Mouse (Mus musculus) cerebellum, adult 2 months (tissue): ENCODE measurements around the gene Fyn. TPM values are rescaled to one million over a fixed set of nuclear protein-coding genes. Genes with fewer than 3 reads are reported as not detected.

ENCODE experiments used
- DNase-seq, 2 experiments: peaks; one replicate each; pipeline ENCODE4 v3.0.0; 2021
- H3K27ac ChIP-seq: fragments of 200-500 bp; 2 replicates; pipeline ENCODE4 v1.5.1; 2012; ENCODE audit warnings: low read length, control low read depth, inconsistent platforms; ENCODE audit not compliant: insufficient read depth
- H3K27me3 ChIP-seq: fragments of 200-500 bp; 2 replicates; pipeline ENCODE4 v1.6.1; 2012; ENCODE audit warnings: inconsistent platforms, mild to moderate bottlenecking, low read length, moderate library complexity; ENCODE audit not compliant: control insufficient read depth, insufficient read depth
- H3K4me1 ChIP-seq: fragments of 200-500 bp; 2 replicates; pipeline ENCODE4 v1.6.1; 2011; ENCODE audit warnings: low read length; ENCODE audit not compliant: control insufficient read depth, insufficient read depth
- H3K4me3 ChIP-seq: fragments of 200-500 bp; replicated peaks from 2 replicates; pipeline ENCODE3; 2011; ENCODE audit warnings: mild to moderate bottlenecking, low read depth, low read length, control low read depth; ENCODE audit not compliant: insufficient read depth
- CTCF ChIP-seq: fragments of 200-500 bp; IDR thresholded peaks from 2 replicates; pipeline ENCODE4 v1.5.1; 2011; ENCODE audit warnings: low read depth, mild to moderate bottlenecking, control low read depth, low read length, moderate library complexity, borderline replicate concordance; ENCODE audit not compliant: insufficient read depth
- POLR2A ChIP-seq: fragments of 200-500 bp; IDR thresholded peaks from 2 replicates; pipeline ENCODE4 v1.6.1; 2011; ENCODE audit warnings: low read length, control low read depth, borderline replicate concordance; ENCODE audit not compliant: insufficient read depth
- WGBS: fragments of 180-500 bp; shearing (Covaris S2); methylation state at CpG from one replicate; pipeline ENCODE4 v1.1.7; 2018; 5-methylcytosine and 5-hydroxymethylcytosine counted together
- polyA plus RNA-seq: library from polyadenylated mRNA; depleted of rRNA; stranded (reverse); fragments of >200 nt; gene quantifications from 2 replicates; pipeline ENCODE4 v1.2.3, GENCODE M21; 2012

Gene Fyn
- polyA plus RNA-seq, 1 experiment, result 104 TPM

DNA sequence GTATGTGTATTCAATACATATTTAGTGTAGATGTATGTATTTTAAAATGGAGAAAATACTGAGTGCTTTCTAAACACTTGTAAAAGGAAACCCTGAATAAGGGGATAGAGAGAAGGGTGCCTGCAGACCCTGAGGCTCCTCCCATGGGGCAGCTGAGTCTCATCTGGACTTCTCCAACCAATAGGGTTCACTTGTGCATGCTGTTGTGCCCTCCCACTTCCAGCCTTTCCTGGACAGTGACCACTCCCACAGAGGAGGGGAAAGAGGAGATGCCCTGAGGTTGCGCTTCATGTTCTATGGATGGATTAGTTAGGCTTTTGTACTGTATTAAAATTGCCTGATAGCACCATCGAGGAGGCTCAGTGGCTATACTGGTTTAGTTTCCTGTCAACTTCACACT, 213.7 kb downstream of the Fyn start:
- 88% methylated on average over 2 of the region's 2 CpGs for WGBS

DNA sequence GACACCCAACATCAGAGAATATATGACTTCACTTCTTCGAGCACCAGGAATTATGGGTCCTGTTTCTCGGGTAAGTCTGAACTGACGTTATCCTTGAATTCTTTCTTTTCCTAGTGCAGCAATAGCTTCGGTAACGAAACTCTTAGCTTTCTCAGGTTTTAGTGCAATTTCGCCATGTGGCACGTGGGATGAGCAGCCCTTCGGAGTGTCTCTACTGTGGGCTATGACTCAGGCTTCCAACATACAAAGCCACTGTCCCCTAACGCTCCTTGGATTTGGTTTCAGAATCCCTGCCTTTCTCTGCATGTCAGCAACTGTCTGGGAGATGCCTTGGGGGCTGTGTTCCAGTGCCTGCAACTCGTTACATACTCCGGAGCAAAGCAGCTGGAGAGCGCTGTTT, 215.1 kb downstream of the Fyn start:
- no peak overlapping the region for H3K4me3 ChIP-seq
- no peaks in the 10 kb centered on the region for H3K27me3 ChIP-seq
- DNase-seq, result no peak
- WGBS, result 90% methylated on average over 12 of the region's 12 CpGs
- TF ChIP-seq CTCF (no peak), POLR2A (no peak)
- no peaks in the 10 kb centered on the region for H3K4me1 ChIP-seq
- H3K27ac ChIP-seq, result no peak overlapping the region

More for the DNA sequence above, 213.7 kb downstream of the Fyn start:
- no peaks in the 10 kb centered on the region for H3K4me1 ChIP-seq
- H3K27ac ChIP-seq, result no peak overlapping the region
- TF ChIP-seq CTCF (no peak), POLR2A (no peak)
- no peak for DNase-seq
- H3K27me3 ChIP-seq, result no peaks in the 10 kb centered on the region
- no peak overlapping the region for H3K4me3 ChIP-seq

DNA sequence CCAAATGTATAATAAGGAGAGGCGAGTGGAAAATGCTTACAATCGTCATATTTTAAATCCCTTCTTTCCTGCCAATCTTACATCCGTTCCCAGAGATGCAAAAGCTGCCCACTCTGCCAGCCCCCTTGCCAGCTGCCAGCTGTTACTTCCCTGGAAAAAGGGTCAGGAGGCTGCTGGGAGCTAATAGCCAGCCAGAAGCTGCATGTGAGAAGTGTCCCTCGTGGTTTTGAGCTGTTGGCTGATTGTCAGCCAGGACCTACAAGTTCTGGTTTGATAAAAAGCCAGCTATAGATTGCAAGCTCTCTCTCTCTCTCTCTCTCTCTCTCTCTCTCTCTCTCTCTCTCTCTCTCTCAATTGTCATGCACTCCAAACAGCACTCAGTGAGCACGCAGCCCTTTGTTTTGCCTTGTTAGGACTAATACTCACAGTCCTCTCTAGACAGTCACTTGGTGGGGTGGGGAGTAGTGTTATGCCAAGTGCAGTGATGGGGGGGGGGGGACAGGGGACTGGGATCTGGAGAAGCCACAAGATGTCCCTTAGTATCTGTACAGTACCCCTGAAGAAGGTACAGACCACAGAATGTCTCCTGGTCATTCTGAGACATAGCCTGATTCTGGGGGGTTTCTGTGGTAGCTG, 218.8 kb downstream of the Fyn start:
- Histone ChIP-seq H3K4me3 (no peak overlapping the region), H3K27me3 (no peaks in the 10 kb centered on the region), H3K27ac (no peak overlapping the region), H3K4me1 (no peaks in the 10 kb centered on the region)
- 27% methylated on average over 5 of the region's 5 CpGs for WGBS
- TF ChIP-seq POLR2A, result no peak
- DNase-seq, result no peak

DNA sequence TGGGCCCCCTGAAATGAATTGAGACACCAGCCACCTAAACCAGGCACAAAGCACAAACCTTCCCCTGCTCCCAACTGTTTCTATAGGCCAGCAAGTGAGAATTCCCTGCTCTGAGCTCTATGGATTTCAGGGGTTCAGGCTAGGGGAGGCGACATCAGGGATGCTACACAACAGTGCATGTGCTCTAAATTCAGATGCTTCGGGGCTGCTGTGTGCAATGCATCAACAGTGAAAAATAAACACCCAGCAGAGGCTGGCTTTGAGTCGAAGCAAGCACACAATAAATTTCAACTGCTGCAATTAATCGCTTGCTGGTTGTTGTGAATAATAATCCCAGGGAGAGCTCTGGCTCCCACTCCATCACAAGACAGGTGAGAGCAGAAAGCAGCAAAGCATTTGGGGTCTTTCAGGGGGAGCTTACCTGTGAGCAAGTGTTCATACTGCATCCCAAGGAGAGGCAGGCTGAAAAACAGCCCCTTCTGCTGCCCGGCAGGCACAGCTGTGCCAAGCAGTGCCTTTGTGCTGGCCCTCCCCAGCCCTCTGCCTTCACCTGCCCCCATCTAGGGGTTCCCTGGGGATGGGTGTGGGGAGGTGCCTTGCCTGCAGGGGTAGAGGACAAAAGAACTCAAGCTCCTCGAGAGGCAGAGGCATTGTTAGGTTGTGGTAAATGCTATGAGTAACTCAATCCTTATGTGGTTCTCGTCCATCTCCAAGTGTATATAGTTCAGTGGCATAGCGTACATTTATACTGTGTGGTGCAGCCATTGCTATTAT, 219.5 kb downstream of the Fyn start:
- 85% methylated on average over 8 of the region's 8 CpGs for WGBS
- no peak for DNase-seq
- Histone ChIP-seq H3K27ac (no peak overlapping the region), H3K4me3 (no peak overlapping the region), H3K27me3 (no peaks in the 10 kb centered on the region), H3K4me1 (no peaks in the 10 kb centered on the region)
- TF ChIP-seq POLR2A, result no peak
- no peak for TF ChIP-seq CTCF

DNA sequence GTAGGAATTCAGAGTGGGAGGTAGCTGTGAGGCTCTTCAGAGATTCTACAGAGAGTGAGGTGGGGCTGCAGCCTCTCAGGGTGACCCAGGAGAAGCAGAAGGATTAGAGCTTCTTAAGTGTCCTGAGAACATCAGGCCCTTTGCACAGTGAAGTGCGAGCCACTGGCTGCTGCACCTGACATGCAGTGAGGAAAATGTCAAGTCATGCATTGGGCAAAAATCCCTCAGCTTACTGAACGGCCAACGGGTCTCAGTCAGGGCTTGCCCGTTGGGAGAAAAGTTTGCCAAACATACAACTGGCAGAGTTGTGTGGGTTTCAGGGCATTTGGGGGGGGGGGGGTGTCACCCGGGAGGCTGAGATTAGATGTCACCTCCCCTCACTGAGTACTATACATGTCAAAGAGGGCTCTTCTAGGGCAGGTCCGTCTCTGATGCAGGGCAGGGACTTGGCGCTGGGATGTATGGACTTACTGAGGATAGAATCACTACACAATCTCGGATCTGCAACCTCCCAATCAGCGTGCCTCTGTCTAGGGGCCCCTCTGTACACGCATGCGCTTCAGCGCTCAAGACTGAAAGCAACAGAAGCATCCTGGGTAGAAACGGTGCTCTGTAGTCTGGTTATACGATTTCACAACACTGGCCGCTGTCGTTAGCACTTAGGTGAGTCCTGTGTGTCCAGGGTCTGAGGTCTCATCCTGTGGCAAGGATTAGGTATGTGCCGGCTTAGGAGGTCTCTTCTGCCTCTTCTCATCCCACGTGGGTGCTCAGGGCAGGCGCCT, 221.3 kb downstream of the Fyn start:
- H3K27ac ChIP-seq, result no peak overlapping the region
- H3K4me1 ChIP-seq, result no peaks in the 10 kb centered on the region
- no peak for TF ChIP-seq POLR2A
- no peak for TF ChIP-seq CTCF
- DNase-seq, result no peak
- WGBS, result 55% methylated on average over 19 of the region's 19 CpGs
- no peak overlapping the region for H3K4me3 ChIP-seq
- H3K27me3 ChIP-seq, result no peaks in the 10 kb centered on the region

DNA sequence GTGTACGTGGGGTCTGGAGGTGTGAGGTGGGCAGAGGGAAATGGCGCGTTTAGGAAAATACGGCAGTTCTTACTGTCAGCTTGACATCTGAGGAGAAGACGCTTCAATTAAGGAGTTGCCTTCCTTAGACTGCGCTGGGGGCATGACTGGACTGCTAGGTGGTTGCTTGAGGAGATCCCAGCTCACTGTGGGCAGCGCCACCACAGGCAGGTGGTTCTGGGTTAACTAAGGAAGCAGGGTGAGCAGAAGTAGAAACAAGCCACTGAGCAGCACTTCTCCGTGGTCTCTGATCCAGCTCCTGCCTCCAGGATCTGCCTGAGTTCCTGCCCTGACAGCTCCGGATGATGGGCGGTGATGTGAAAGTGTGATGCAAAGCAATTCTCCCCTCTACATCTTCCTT, 222.0 kb downstream of the Fyn start:
- Histone ChIP-seq H3K4me3 (no peak overlapping the region), H3K27me3 (no peaks in the 10 kb centered on the region), H3K27ac (no peak overlapping the region), H3K4me1 (no peaks in the 10 kb centered on the region)
- WGBS, result 90% methylated on average over 10 of the region's 10 CpGs
- TF ChIP-seq CTCF (no peak), POLR2A (no peak)
- no peak for DNase-seq

DNA sequence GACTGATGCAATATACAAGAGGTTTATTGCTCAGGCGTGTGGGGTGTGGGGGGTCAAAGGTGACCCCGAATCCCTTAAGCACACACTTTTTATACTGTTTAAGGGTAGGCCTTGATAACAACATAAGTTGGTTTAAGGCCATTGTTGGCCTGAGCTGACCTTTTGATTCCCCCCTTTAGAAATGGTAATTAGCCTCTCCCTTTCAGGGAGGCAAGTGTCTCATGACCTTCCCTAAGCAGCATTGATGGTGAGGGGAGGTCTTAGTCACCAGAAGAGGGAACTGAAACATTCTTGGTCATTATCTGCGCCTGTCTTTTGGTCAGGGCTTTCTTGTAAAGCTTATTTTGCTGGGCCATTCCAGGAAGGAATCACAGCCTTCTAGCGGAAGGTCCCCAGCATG, 223.8 kb downstream of the Fyn start:
- Histone ChIP-seq H3K4me1 (no peaks in the 10 kb centered on the region), H3K27me3 (no peaks in the 10 kb centered on the region), H3K4me3 (no peak overlapping the region), H3K27ac (no peak overlapping the region)
- no peak for DNase-seq
- 76% methylated on average over 4 of the region's 4 CpGs for WGBS
- TF ChIP-seq POLR2A, result no peak
- no peak for TF ChIP-seq CTCF

DNA sequence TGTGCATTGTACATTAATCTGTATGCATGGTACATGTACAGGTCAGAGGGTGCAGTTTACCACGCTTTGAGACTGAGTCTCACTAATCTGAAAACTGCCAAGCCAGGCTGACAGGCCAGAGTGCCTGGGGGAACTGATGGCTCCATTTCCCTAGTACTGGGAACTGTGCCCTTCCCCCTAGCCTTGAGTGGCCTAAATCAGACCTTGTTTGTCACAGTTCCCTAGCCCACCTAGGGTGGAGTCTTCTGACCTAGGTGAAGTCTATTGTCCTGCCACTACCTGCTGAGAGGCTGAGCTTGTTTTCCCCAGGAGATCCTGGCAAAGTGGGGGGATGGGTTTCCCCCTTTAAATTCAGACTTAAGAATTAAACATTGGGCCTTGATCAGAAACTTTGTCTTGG, 226.1 kb downstream of the Fyn start:
- no peak for TF ChIP-seq CTCF
- no peak for TF ChIP-seq POLR2A
- WGBS, result 93% methylated on average over 1 of the region's 1 CpGs

More for the DNA sequence above, 226.1 kb downstream of the Fyn start:
- no peak overlapping the region for H3K4me3 ChIP-seq
- DNase-seq, result no peak
- H3K27me3 ChIP-seq, result no peaks in the 10 kb centered on the region
- no peak overlapping the region for H3K27ac ChIP-seq
- no peaks in the 10 kb centered on the region; the same call in 1 of the 2 replicates for H3K4me1 ChIP-seq
